Comparison of ENCODE assay signal across 19 mouse cellular contexts in genomic region chr9:119516815-119517214, GRCm38 (mm10).
DNase-seq lines count a peak whose midpoint lies in the region; ATAC-seq lines count a peak whose summit lies in the region.
"Had no signal": no experiment of that assay in that cellular context is flagged by ENCODE, and none has a peak within 500 bp of the region (broad histone marks: within the 10 kb centered on the region; RNA-seq: fewer than 3 reads in every experiment).

No protein-coding gene starts in this region.

- peak overlapping the region; percentile 10; the same call in 1 of the 2 replicates for H3K27ac ChIP-seq in heart, embryonic 16.5 days (ENCODE audit: low read length)
- H3K27ac ChIP-seq: embryonic facial prominence, embryonic 13.5 days; forebrain, embryonic 12.5 days; hindbrain, embryonic 10.5 days; hindbrain, embryonic 14.5 days had no signal

- WGBS in heart, embryonic 16.5 days: 33% methylated on average over 5 of the region's 5 CpGs

- H3K4me2 ChIP-seq in heart, embryonic 16.5 days (ENCODE audit: low read depth, low read length): no peak overlapping the region; the same call in 1 of the 2 replicates
- H3K4me2 ChIP-seq: forebrain, embryonic 12.5 days had no signal

- no peak overlapping the region for H3K4me3 ChIP-seq in heart, embryonic 16.5 days (ENCODE audit: low read length)
- H3K4me3 ChIP-seq: embryonic facial prominence, embryonic 13.5 days; forebrain, embryonic 12.5 days; hindbrain, embryonic 10.5 days had no signal

- peak; percentile 42; the same call in 1 of the 2 replicates for ATAC-seq in heart, embryonic 16.5 days (replicated peaks; ENCODE audit: extremely low read depth, insufficient read depth, low FRiP score)
- ATAC-seq: forebrain, embryonic 16.5 days; intestine, embryonic 16.5 days had no signal

- DNase-seq in heart, adult 18-20 months: peak; percentile 31 to 41
- no peak for DNase-seq in heart, postnatal 14 days
- peak; percentile 43 for DNase-seq in retina, postnatal 1 day
- DNase-seq in retina, embryonic 14.5 days (ENCODE audit: low spot score): no peak
- DNase-seq in adrenal gland, adult 2 months: no peak
- DNase-seq in lung, postnatal 10 days: no peak
- DNase-seq: adrenal gland, postnatal 25 days; cerebellum, adult 18-20 months; cerebellum, adult 9-11 months; cerebellum, postnatal 36 days; gastrocnemius, postnatal 14 days; kidney, adult 2 months had no signal

- no peaks in the 10 kb centered on the region for H3K9me3 ChIP-seq in heart, embryonic 16.5 days (replicated peaks; ENCODE audit: control insufficient read depth, low read length)
- H3K9me3 ChIP-seq: embryonic facial prominence, embryonic 13.5 days; forebrain, embryonic 12.5 days; hindbrain, embryonic 10.5 days had no signal

- intact Hi-C loops in heart, postnatal 14 days (cut with DNase I): loop anchor here (5.0 kb wide), 1 partner anchor 50 kb away; no protein-coding TSS in a partner anchor

- peaks cover 9% of the 10 kb centered on the region for H3K36me3 ChIP-seq in heart, embryonic 16.5 days (ENCODE audit: control insufficient read depth, insufficient read depth)
- H3K36me3 ChIP-seq: embryonic facial prominence, embryonic 13.5 days; hindbrain, embryonic 10.5 days had no signal

- H3K27me3 ChIP-seq in heart, embryonic 16.5 days (ENCODE audit: control insufficient read depth, insufficient read depth, low read length): no peaks in the 10 kb centered on the region

- peaks cover 16% of the 10 kb centered on the region for H3K4me1 ChIP-seq in heart, embryonic 16.5 days (ENCODE audit: control insufficient read depth, insufficient read depth, low read length)

- H3K9ac ChIP-seq in heart, embryonic 16.5 days (ENCODE audit: low read length): no peak overlapping the region
- H3K9ac ChIP-seq: embryonic facial prominence, embryonic 13.5 days; forebrain, embryonic 12.5 days; hindbrain, embryonic 14.5 days had no signal

Comparison
In these comparisons a context has a peak if more than half of its experiments do, and no peak if none do; other contexts are left out.
1. DNase-seq: peak in heart, adult 18-20 months (2 of 2) and retina, postnatal 1 day (single experiment); none in heart, postnatal 14 days (0 of 2), retina, embryonic 14.5 days (single experiment), adrenal gland, adult 2 months (single experiment) and lung, postnatal 10 days (single experiment).